Mouse (Mus musculus) heart, embryonic 16.5 days (tissue): ENCODE results near the gene Synpo2l. TPM values are rescaled to one million over a fixed set of nuclear protein-coding genes. Genes with fewer than 3 reads are reported as not detected.

Experiments
- ATAC-seq: fragments of 200-750 bp; cut with Nextera tagmentation; replicated peaks from 2 replicates; pipeline ENCODE4 v1.8.0; 2017; ENCODE audit warnings: moderate number of reproducible peaks; ENCODE audit not compliant: insufficient read depth, low FRiP score; ENCODE audit errors: extremely low read depth
- H3K27ac ChIP-seq: fragments of 300-500 bp; sonication (generic); 2 replicates; pipeline ENCODE4 v1.5.1; 2014; ENCODE audit warnings: mild to moderate bottlenecking, low read length, control low read depth, moderate library complexity
- H3K27me3 ChIP-seq: fragments of 300-500 bp; sonication (generic); 2 replicates; pipeline ENCODE4 v1.6.1; 2014; ENCODE audit warnings: low read length, mixed read lengths; ENCODE audit not compliant: control insufficient read depth, insufficient read depth
- H3K36me3 ChIP-seq: fragments of 300-500 bp; sonication (generic); 2 replicates; pipeline ENCODE4 v1.6.1; 2014; ENCODE audit not compliant: control insufficient read depth, insufficient read depth
- H3K4me1 ChIP-seq: fragments of 300-500 bp; sonication (generic); 2 replicates; pipeline ENCODE4 v1.6.1; 2014; ENCODE audit warnings: low read length, mixed read lengths; ENCODE audit not compliant: control insufficient read depth, insufficient read depth
- H3K4me2 ChIP-seq: fragments of 300-500 bp; sonication (generic); 2 replicates; pipeline ENCODE4 v1.6.1; 2014; ENCODE audit warnings: low read depth, mild to moderate bottlenecking, control low read depth, low read length
- H3K4me3 ChIP-seq: fragments of 300-500 bp; sonication (generic); 2 replicates; pipeline ENCODE4 v1.5.1; 2014; ENCODE audit warnings: mild to moderate bottlenecking, control low read depth, low read length
- H3K9ac ChIP-seq: fragments of 300-500 bp; sonication (generic); 2 replicates; pipeline ENCODE4 v1.6.1; 2014; ENCODE audit warnings: low read length, control low read depth
- H3K9me3 ChIP-seq: fragments of 300-500 bp; sonication (generic); replicated peaks from 2 replicates; pipeline ENCODE4 v1.6.1; 2016; ENCODE audit warnings: low read length; ENCODE audit not compliant: control insufficient read depth
- WGBS: fragments of 180-500 bp; shearing (Covaris S2); extraction: QIAGEN DNeasy Blood & Tissue Kit; methylation state at CpG from one replicate; pipeline ENCODE4 v1.1.7; 2014; 5-methylcytosine and 5-hydroxymethylcytosine counted together
- polyA plus RNA-seq: library from polyadenylated mRNA; unstranded; fragments of >200 nt; fragmentation: Nextera tagmentation; extraction: Ambion mirVana; gene quantifications from 2 replicates; pipeline ENCODE4 v1.2.1, GENCODE M21; 2015

Synpo2l gene
- polyA plus RNA-seq, 1 experiment from 2014 or later: 183 TPM

DNA sequence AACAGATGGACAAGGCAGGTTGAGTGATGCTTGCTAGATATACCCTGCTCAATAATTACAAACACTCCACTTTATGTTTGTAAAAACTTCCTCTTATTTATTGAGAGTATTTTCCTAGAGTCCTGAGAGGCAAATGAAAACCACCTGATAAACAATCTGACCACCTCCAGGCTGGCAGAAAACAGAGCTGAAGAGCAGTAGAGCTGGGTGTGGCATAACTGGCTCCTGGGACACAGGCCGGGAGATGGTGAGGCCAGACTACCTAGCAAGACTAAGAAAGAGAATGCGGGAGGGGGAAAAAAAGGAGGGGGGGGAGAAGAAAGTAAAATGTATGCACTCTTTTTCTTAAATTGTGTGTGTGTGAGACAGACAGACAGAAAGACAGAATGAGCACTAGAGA is 45.7 kb downstream of the Synpo2l start:
- Histone ChIP-seq H3K9me3 (no peaks in the 10 kb centered on the region), H3K4me3 (no peak overlapping the region), H3K27me3 (no peaks in the 10 kb centered on the region), H3K9ac (no peak overlapping the region), H3K4me2 (no peak overlapping the region), H3K27ac (no peak overlapping the region), H3K4me1 (peaks cover 4% of the 10 kb centered on the region), H3K36me3 (no peaks in the 10 kb centered on the region)
- WGBS: 74% methylated on average over 2 of the region's 2 CpGs
- no peak for ATAC-seq

- peaks cover 4% of the 10 kb centered on the region; the same call in 1 of the 2 replicates for H3K4me1 ChIP-seq
- ATAC-seq: no peak
- H3K27ac ChIP-seq: no peak overlapping the region
- no peaks in the 10 kb centered on the region for H3K9me3 ChIP-seq
- H3K9ac ChIP-seq: no peak overlapping the region
- H3K4me2 ChIP-seq: no peak overlapping the region
- H3K36me3 ChIP-seq: no peaks in the 10 kb centered on the region
- 84% methylated on average over 2 of the region's 2 CpGs for WGBS
- H3K4me3 ChIP-seq: no peak overlapping the region
- no peaks in the 10 kb centered on the region for H3K27me3 ChIP-seq
Measured at GRCm38 (mm10) chr14:20621903-20622302, 46.3 kb downstream of the Synpo2l start.

DNA sequence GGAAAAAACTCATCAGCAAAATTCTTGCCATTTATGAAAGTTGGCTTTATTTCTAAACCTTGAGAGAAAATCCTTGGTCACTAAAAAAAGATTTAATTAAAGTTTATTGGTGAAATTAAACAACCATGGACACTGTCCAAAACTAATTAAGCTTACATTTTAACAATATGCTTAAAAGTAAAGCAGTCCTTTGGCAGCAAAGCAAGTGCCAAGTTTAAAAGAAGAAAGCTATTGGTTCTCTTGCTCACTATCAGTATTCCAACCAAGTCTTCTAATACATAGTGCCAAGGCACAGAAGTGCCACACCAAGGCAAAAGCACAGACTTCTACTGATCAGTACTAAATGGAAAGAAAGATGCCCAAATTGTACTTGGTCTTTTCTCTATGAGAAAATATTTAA is 49.0 kb downstream of the Synpo2l start:
- no peaks in the 10 kb centered on the region for H3K27me3 ChIP-seq
- ATAC-seq: no peak

DNA sequence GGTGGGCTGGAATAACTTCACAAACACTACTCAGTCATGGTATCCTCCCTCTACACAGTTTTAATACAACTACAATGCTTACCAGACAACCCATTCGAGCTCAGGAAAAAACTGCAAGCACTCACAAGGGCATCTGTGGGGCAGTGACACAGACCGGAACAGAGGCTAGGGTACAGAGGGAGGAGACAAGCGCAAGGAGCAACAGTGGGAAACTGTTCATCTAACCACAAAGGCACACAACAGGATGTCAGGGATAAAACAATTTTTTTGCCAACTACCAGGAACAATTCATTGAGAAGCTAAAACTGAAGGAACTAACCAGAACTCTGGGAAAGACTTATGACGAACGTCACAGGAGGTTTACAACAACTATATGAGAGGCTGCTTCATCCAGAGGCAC is 49.9 kb downstream of the Synpo2l start:
- Histone ChIP-seq H3K27me3 (no peaks in the 10 kb centered on the region), H3K4me1 (peaks cover 9% of the 10 kb centered on the region), H3K4me3 (no peak overlapping the region), H3K36me3 (no peaks in the 10 kb centered on the region), H3K9me3 (no peaks in the 10 kb centered on the region), H3K27ac (peak overlapping the region; percentile 42; the same call in 1 of the 2 replicates), H3K9ac (no peak overlapping the region), H3K4me2 (no peak overlapping the region)
- WGBS: 54% methylated on average over 5 of the region's 5 CpGs
- ATAC-seq: no peak

More for the DNA sequence above, 49.0 kb downstream of the Synpo2l start:
- H3K27ac ChIP-seq: no peak overlapping the region
- no peaks in the 10 kb centered on the region for H3K9me3 ChIP-seq
- no peaks in the 10 kb centered on the region for H3K36me3 ChIP-seq
- no peak overlapping the region for H3K9ac ChIP-seq
- H3K4me1 ChIP-seq: peaks cover 9% of the 10 kb centered on the region
- no peak overlapping the region for H3K4me3 ChIP-seq
- H3K4me2 ChIP-seq: no peak overlapping the region

GRCm38 (mm10) chr14:20616421-20616820 is 51.7 kb downstream of the Synpo2l start:
- H3K27ac ChIP-seq: no peak overlapping the region

DNA sequence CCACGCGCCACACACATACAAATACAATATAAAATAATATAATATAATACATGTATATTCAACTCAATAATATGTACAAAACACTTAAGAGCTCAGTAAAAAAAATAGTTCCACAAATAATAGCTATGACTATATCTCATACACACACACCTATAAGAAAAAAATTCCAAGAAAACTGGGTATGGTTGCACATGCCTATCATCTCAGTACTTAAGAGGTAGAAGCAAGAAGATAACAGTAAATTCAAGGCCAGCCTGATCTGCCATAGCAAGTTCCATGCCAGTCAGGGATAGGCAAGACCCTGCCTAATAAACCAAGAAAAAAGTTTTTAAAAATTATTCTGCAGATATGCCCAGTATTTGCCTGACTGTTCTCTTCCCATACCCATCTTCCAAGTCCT is 53.1 kb downstream of the Synpo2l start:
- Histone ChIP-seq H3K4me3 (no peak overlapping the region), H3K9me3 (no peaks in the 10 kb centered on the region), H3K27me3 (no peaks in the 10 kb centered on the region), H3K27ac (no peak overlapping the region), H3K9ac (no peak overlapping the region), H3K36me3 (no peaks in the 10 kb centered on the region), H3K4me2 (no peak overlapping the region), H3K4me1 (peaks cover 14% of the 10 kb centered on the region)
- 89% methylated on average over 2 of the region's 2 CpGs for WGBS
- no peak for ATAC-seq

More at GRCm38 (mm10) chr14:20616421-20616820, 51.7 kb downstream of the Synpo2l start:
- H3K4me3 ChIP-seq: no peak overlapping the region
- 15% methylated on average over 2 of the region's 2 CpGs for WGBS
- H3K4me2 ChIP-seq: no peak overlapping the region
- H3K27me3 ChIP-seq: no peaks in the 10 kb centered on the region
- peaks cover 9% of the 10 kb centered on the region for H3K4me1 ChIP-seq
- peak; percentile 65; the same call in 1 of the 2 replicates for ATAC-seq
- H3K9me3 ChIP-seq: no peaks in the 10 kb centered on the region
- no peaks in the 10 kb centered on the region for H3K36me3 ChIP-seq
- H3K9ac ChIP-seq: no peak overlapping the region

DNA sequence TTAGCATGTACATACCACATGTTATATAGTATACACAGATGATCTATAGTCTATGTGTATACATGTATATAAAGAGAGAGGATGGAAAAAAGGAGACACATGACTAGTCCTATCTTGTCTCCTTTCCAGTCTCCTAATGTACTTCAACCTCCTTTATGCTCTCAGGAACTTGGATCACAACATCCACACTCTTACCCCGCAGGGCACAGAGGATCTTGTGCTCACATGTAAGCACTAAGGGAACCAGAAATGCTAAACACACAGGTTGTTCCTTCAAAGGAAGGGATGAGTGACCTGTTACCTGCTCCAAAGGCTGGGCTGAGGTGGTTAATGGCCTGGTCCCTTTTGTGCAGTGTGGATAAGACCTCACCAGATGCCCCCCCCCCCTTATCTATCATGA is 55.3 kb downstream of the Synpo2l start:
- Histone ChIP-seq H3K4me3 (no peak overlapping the region), H3K9ac (no peak overlapping the region), H3K9me3 (no peaks in the 10 kb centered on the region), H3K4me1 (peaks cover 25% of the 10 kb centered on the region), H3K27me3 (no peaks in the 10 kb centered on the region), H3K27ac (no peak overlapping the region), H3K36me3 (no peaks in the 10 kb centered on the region), H3K4me2 (no peak overlapping the region)
- WGBS: 91% methylated on average over 1 of the region's 1 CpGs
- ATAC-seq: no peak

- 38% methylated on average over 4 of the region's 4 CpGs for WGBS
- Histone ChIP-seq H3K9ac (peak overlapping the region; percentile 60), H3K27me3 (no peaks in the 10 kb centered on the region), H3K9me3 (no peaks in the 10 kb centered on the region), H3K36me3 (peaks cover 6% of the 10 kb centered on the region), H3K4me1 (peaks cover 25% of the 10 kb centered on the region), H3K27ac (peak overlapping the region; percentile 94), H3K4me2 (peak overlapping the region; percentile 60), H3K4me3 (peak overlapping the region; percentile 34)
- peak; percentile 87 for ATAC-seq
Measured at GRCm38 (mm10) chr14:20610146-20610545, 58.0 kb downstream of the Synpo2l start.

- peak overlapping the region; percentile 94 for H3K27ac ChIP-seq
- peak; percentile 68; the same call in 1 of the 2 replicates for ATAC-seq
- no peaks in the 10 kb centered on the region for H3K27me3 ChIP-seq
- H3K9ac ChIP-seq: peak overlapping the region; percentile 55
- WGBS: 43% methylated on average over 3 of the region's 3 CpGs
- H3K4me1 ChIP-seq: peaks cover 25% of the 10 kb centered on the region
- H3K9me3 ChIP-seq: no peaks in the 10 kb centered on the region
- H3K4me3 ChIP-seq: peak overlapping the region; percentile 22; the same call in 1 of the 2 replicates
- peaks cover 6% of the 10 kb centered on the region for H3K36me3 ChIP-seq
- H3K4me2 ChIP-seq: peak overlapping the region; percentile 60
Measured at GRCm38 (mm10) chr14:20609519-20609918, 58.6 kb downstream of the Synpo2l start.
